Mouse (Mus musculus) spleen, adult 18-20 months (tissue): ENCODE measurements around the gene Usp10.

Experiments
- DNase-seq, 2 experiments: peaks; one replicate each; pipeline ENCODE4 v3.0.0; 2022; ENCODE audit warnings: mixed read lengths in 2 of 2

Usp10 gene

DNA sequence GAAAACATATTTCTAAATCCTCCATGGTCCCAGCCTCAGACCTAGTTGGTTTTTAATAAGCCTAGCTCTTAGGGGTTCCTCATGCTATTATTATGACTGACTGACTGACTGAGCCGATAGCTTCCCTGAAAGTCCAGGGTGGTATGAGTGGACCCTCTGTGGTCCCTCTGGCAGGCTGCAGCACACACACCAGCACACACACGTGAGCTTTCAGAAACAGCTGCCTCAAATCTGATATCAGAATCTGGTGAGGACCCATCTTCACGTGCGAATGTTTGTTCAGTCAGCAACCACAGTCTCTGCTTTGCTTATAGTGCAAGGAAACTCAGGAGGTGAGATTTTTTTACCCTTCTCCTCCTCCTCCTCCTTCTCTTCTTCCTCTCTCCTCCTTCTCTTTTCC lies 54.7 kb downstream of the Usp10 start:
- DNase-seq = no peak

DNA sequence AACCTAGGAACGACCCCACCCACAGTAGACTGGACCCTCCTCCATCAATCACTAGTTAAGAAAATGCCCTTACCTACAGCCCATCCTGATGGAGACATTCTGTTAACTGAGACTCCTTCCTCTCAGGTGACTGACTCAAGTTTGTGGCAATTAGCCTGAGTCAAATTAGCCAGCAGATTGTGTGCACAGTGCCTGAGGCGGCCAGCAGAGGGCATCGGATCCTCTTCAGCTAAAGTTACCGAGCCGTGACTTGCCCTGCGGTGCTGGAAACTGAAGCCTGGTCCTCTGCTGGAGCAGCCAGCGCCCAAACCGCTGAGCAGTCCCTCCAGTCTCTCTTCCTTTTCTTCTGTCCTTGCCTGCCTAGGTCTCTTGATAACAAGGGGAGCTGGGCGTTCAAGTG lies 57.3 kb downstream of the Usp10 start:
- no peak for DNase-seq

GRCm38 (mm10) chr8:119970169-119970568 lies 60.0 kb downstream of the Usp10 start:
- no peak for DNase-seq

- no peak for DNase-seq
These were observed 62.4 kb downstream of the Usp10 start for GRCm38 (mm10) chr8:119972558-119972957.

DNA sequence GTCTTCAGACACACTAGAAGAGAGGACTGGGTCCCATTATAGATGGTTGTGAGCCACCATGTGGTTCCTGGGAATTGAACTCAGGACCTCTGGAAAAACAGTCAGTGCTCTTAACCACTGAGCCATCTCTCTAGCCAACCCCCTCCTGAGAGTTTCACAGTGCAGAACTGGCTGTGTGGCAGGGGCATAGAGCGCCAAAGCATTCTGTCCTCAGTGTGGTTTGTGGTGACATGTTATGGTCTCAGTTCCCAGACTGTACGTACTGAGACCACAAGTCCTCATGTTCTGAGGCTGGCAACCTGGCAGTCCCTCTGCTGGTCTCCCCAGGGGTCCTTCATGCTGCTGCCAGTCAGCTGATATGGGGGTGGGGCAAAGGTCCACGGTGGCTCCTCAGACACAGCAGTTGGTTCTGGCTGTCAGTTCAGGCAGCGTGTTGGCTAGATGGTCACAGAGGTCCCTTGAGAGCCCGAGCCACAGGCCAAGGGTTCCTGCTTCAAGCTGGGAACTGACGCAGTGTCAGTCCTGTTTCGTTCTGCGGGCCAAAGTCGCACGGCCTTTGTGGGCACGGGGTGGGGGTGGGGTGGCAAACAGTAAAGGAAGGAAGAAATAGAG lies 68.7 kb downstream of the Usp10 start:
- no peak for DNase-seq

DNA sequence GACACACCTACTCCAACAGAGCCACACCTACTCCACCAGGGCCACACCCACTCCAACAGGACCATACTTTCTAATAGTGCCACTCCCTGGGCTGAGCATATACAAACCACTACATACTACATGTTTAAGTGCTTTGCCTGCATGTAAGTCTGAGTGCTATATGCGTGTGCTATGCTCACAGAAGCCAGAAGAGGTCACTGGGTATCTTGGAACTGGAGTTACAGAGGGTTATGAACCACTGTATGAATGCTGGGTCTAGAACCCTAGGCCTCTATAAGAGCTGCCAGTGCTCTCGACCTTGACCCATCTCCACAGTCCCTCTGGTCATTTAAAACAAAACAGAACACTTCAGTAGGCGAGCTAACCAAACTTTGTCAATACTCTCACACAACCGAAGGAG lies 71.1 kb downstream of the Usp10 start:
- no peak for DNase-seq

- peak in 1 of 2 experiments; percentile 19 for DNase-seq
These were observed 73.9 kb downstream of the Usp10 start for GRCm38 (mm10) chr8:119984085-119984484.

- no peak for DNase-seq
These were observed 76.0 kb downstream of the Usp10 start for GRCm38 (mm10) chr8:119986174-119986573.

- DNase-seq = no peak
These were observed 77.9 kb downstream of the Usp10 start for GRCm38 (mm10) chr8:119988087-119988486.

GRCm38 (mm10) chr8:119992249-119992648 lies 82.1 kb downstream of the Usp10 start, which contains the start of gene Crispld2:
Gene Crispld2 (plus strand): TSS chr8:119992438.
- DNase-seq = peak; percentile 20 to 27

DNA sequence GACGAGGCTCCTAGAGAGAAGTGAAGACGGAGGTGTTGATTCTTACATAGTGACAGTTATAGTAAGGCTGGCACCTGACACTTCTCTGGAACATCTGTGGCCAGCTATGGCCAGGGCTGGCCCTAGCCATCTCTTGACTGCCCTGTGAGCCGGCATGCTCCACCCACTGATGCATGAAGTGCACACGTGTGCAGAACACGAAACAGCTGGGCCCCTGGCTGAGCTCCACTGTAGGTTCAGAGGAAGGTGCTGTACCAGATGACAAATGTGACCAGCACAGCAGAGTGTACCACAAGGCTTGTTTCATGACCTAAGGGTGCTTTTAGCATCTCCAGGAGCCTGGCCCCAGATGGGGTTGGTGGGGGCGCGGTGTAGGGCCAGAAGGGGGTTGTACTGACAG lies 84.0 kb downstream of the Usp10 start:
- no peak for DNase-seq

DNA sequence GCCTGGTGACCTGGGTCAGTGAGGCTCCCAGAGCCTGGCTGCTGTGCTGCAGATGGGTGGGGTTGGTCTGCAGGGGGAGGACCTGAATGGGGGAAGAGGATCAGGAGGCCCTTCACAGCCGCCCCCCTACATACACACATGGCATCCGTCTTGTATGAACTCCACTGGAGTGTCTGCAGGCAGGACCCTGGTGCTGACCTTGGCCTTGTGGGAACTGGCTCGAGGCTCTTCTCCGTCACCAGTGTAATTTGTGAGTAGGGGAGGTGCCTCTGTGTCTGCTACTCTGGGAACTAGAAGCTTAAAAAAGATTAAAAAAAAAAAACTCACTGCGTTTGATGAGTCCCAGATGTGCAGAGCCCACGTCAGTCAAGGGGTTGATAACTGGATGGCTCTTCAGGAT lies 84.4 kb downstream of the Usp10 start:
- no peak for DNase-seq

GRCm38 (mm10) chr8:119997266-119997665 lies 87.1 kb downstream of the Usp10 start:
- no peak for DNase-seq

DNA sequence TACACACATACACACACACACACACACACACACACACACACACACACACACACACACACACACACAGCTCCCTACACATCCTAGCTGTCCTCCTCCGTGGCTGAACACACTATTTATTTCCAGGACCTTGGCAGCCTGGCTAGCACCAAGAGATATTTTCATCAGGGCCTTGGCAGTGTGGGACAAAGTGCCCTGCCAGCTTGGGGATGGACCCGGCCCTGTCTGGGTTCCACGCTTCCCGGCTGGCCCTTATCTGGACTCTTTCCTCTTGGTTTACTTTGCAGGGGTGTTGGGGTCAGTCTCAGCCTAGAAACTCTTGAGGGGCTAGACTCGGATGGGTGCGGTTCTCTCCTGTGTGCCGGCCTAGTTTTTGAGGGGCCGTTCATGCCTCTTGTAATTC lies 90.3 kb downstream of the Usp10 start:
- no peak for DNase-seq

GRCm38 (mm10) chr8:120001712-120002111 lies 91.6 kb downstream of the Usp10 start:
- no peak for DNase-seq

- DNase-seq = no peak
These were observed 92.2 kb downstream of the Usp10 start for GRCm38 (mm10) chr8:120002348-120002747.

- no peak for DNase-seq
These were observed 94.1 kb downstream of the Usp10 start for GRCm38 (mm10) chr8:120004154-120004702.

DNA sequence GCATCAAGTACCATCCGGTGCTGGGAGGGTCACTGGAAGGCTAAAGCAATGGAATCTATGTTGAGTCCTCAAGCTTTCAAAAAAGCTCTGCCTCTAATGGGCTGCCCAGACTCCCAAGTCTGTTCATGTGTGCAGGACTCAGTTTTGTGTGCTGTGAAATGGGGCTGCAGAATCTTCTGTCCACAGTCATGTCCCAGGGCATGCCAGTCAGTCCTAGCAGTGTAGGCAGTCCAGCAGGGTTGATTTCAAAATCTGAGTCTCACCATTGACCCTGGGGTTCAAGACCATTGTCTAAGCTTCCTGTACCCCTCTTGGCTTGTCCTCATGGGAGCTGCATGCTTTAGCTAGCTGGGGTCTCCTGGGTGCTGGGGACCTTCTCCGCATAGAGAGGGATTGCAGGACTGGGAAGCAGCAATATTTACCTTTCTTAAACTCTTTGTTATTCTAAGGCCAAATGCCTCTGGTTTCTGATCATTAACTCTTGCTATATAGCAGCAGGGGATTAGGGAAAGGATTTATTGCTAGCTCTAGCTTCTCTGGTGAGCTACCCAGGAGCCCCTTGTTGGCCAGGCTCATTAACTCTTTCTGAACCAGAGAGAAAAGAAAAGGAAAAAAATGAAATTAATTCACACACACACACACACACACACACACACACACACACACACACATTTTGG lies 94.7 kb downstream of the Usp10 start:
- DNase-seq = no peak

DNA sequence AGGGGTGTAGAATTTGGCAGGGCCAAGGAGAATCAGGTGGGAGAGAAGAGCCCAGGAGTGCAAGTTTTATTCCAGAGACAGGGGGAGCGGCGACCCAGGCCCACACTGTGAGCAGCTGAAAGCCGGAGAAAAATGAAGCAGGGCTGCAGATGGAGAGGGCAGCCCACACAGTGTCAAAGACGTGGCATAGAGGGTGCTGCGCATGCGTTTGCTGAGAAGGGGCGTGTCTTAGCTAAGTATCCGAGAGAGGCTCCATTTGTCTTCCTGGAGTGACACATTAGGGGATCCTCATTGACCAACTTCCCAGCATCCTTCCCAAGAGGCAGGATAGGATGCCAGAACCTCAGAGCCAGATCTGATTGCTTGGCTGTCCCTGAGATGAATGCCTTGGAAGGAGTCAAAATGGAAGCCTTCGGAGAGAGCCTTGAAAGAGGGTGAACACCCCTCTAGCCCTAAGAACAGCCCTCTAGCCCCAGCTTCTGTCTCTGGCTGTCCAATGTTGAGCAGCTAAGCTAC lies 96.5 kb downstream of the Usp10 start:
- DNase-seq = no peak
